Mouse (Mus musculus) CH12.LX (cell line): ENCODE data around the gene Trim32. TPM values are rescaled to one million over a fixed set of nuclear protein-coding genes. Genes with fewer than 3 reads are reported as not detected.
A peak's percentile ranks its signal among the peaks of the same experiment; 100 is the strongest.

Experiments
- DNase-seq: peaks from one replicate; pipeline ENCODE4 v3.0.0-alpha.2; 2013; ENCODE audit errors: extremely low read depth
- H3K27ac ChIP-seq: 2 replicates; pipeline ENCODE4 v1.5.1; 2012; ENCODE audit warnings: low read depth, mild to moderate bottlenecking, control low read depth, moderate library complexity; ENCODE audit not compliant: insufficient read depth
- H3K27me3 ChIP-seq: replicated peaks from 2 replicates; pipeline ENCODE3; 2012; ENCODE audit warnings: inconsistent platforms
- H3K36me3 ChIP-seq, 2 experiments: replicated peaks in 1 of 2; 2 replicates each; pipeline versions ENCODE3 to v1.6.1; 2012; ENCODE audit warnings: inconsistent platforms in 1 of 2, low read length in 1 of 2, mild to moderate bottlenecking in 1 of 2, mixed read lengths in 1 of 2, moderate library complexity in 1 of 2; ENCODE audit not compliant: control insufficient read depth in 1 of 2, insufficient read depth in 1 of 2
- H3K4me1 ChIP-seq, 2 experiments: 2 replicates each; pipeline ENCODE4 v1.6.1; 2012; ENCODE audit warnings: inconsistent platforms in 1 of 2, moderate library complexity in 1 of 2; ENCODE audit not compliant: insufficient read depth in 2 of 2, control insufficient read depth in 1 of 2
- H3K4me2 ChIP-seq: 2 replicates; pipeline ENCODE4 v1.6.1; 2012; ENCODE audit warnings: low read depth, mild to moderate bottlenecking, control low read depth; ENCODE audit not compliant: poor library complexity, insufficient read depth, severe bottlenecking
- H3K4me3 ChIP-seq, 3 experiments: fragments of 150-350 bp in 1 of 3; sonication (generic) in 1 of 3; replicated peaks in 1 of 3; 2 replicates each; pipeline versions ENCODE3 to v1.5.1; 2011 to 2012; ENCODE audit warnings: low read depth in 2 of 3, low read length in 2 of 3, mild to moderate bottlenecking in 2 of 3, moderate library complexity in 2 of 3, control low read depth in 1 of 3, improper control_type of control experiment in 1 of 3, inconsistent platforms in 1 of 3, mixed read lengths in 1 of 3; ENCODE audit not compliant: poor library complexity in 1 of 3
- H3K79me2 ChIP-seq: replicated peaks from 2 replicates; pipeline ENCODE4 v1.6.1; 2012; ENCODE audit warnings: mild to moderate bottlenecking, moderate library complexity; ENCODE audit not compliant: control insufficient read depth, poor library complexity, insufficient read depth, severe bottlenecking; ENCODE audit errors: extremely low read depth
- H3K9ac ChIP-seq: 2 replicates; pipeline ENCODE4 v1.6.1; 2012; ENCODE audit warnings: low read depth, mild to moderate bottlenecking, control low read depth, moderate library complexity; ENCODE audit not compliant: insufficient read depth
- H3K9me3 ChIP-seq: replicated peaks from 2 replicates; pipeline ENCODE3; 2012; ENCODE audit warnings: low read length, inconsistent platforms, mixed read lengths
- CHD1 ChIP-seq: IDR thresholded peaks from 2 replicates; pipeline ENCODE4 v1.6.1; 2012; ENCODE audit warnings: low read depth, low read length, improper control_type of control experiment, inconsistent platforms
- ELF1 ChIP-seq: IDR thresholded peaks from 2 replicates; pipeline ENCODE4 v1.6.1; 2014; ENCODE audit warnings: low read depth, mild to moderate bottlenecking, inconsistent platforms, low read length, improper control_type of control experiment
- HCFC1 ChIP-seq: IDR thresholded peaks from 2 replicates; pipeline ENCODE4 v1.6.1; 2012; ENCODE audit warnings: low read depth, mild to moderate bottlenecking, inconsistent platforms, low read length, improper control_type of control experiment
- IRF4 ChIP-seq: IDR thresholded peaks from 2 replicates; pipeline ENCODE4 v1.6.1; 2014; ENCODE audit warnings: low read depth, mild to moderate bottlenecking, inconsistent platforms, low read length, improper control_type of control experiment
- JUND ChIP-seq: conservative IDR thresholded peaks from 2 replicates; pipeline ENCODE4 v1.6.1; 2011; ENCODE audit warnings: low read depth, low read length, improper control_type of control experiment
- KAT2A ChIP-seq: IDR thresholded peaks from 2 replicates; pipeline ENCODE4 v1.6.1; 2012; ENCODE audit warnings: low read length, improper control_type of control experiment, inconsistent platforms; ENCODE audit not compliant: insufficient replicate concordance
- MAX ChIP-seq: IDR thresholded peaks from 2 replicates; pipeline ENCODE4 v1.6.1; 2011; ENCODE audit warnings: low read length, improper control_type of control experiment
- MEF2A ChIP-seq: IDR thresholded peaks from 2 replicates; pipeline ENCODE4 v1.6.1; 2014; ENCODE audit warnings: low read depth, mild to moderate bottlenecking, inconsistent platforms, low read length, improper control_type of control experiment, borderline replicate concordance
- NELFE ChIP-seq: IDR thresholded peaks from 2 replicates; pipeline ENCODE4 v1.6.1; 2011; ENCODE audit warnings: low read depth, low read length, improper control_type of control experiment
- NRF1 ChIP-seq: IDR thresholded peaks from 2 replicates; pipeline ENCODE4 v1.6.1; 2014; ENCODE audit warnings: low read depth, mild to moderate bottlenecking, inconsistent platforms, low read length, improper control_type of control experiment, moderate library complexity
- POLR2A ChIP-seq: IDR thresholded peaks from 2 replicates; pipeline ENCODE4 v1.6.1; 2011; ENCODE audit warnings: low read depth, mild to moderate bottlenecking, improper control_type of control experiment, low read length
- POLR2AphosphoS2 ChIP-seq: IDR thresholded peaks from 2 replicates; pipeline ENCODE4 v1.6.1; 2011; ENCODE audit warnings: low read depth, low read length, improper control_type of control experiment
- TBP ChIP-seq: conservative IDR thresholded peaks from 2 replicates; pipeline ENCODE4 v1.6.1; 2011; ENCODE audit warnings: low read depth, low read length, improper control_type of control experiment
- TCF12 ChIP-seq: IDR thresholded peaks from 2 replicates; pipeline ENCODE4 v1.6.1; 2014; ENCODE audit warnings: low read depth, mild to moderate bottlenecking, inconsistent platforms, low read length, improper control_type of control experiment
- UBTF ChIP-seq: IDR thresholded peaks from 2 replicates; pipeline ENCODE4 v1.6.1; 2012; ENCODE audit warnings: low read depth, mild to moderate bottlenecking, inconsistent platforms, low read length, improper control_type of control experiment, moderate library complexity
- USF1 ChIP-seq: IDR thresholded peaks from 2 replicates; pipeline ENCODE4 v1.6.1; 2014; ENCODE audit warnings: low read depth, mild to moderate bottlenecking, inconsistent platforms, low read length, improper control_type of control experiment
- ZKSCAN1 ChIP-seq: IDR thresholded peaks from 2 replicates; pipeline ENCODE4 v1.6.1; 2012; ENCODE audit warnings: low read depth, inconsistent platforms, low read length, improper control_type of control experiment, borderline replicate concordance
- dilution Hi-C: fragments of 300-500 bp; cut with MboI; formaldehyde crosslinking; loops from 2 replicates; pipeline ENCODE4 v1.14.3; 2020; ENCODE audit warnings: low sequenced_read_pairs; ENCODE audit not compliant: extremely low pct_unique_long_range_greater_than_20kb, extremely low pct_ligation_motif_present
- in situ Hi-C: fragments of 300-500 bp; cut with MboI; formaldehyde crosslinking; loops from 3 replicates; pipeline ENCODE4 v1.14.3; 2019; ENCODE audit warnings: low sequenced_read_pairs, low pct_ligation_motif_present, low pct_unique_long_range_greater_than_20kb, mixed read lengths
- polyA plus RNA-seq: library from polyadenylated mRNA; unstranded; fragments of >175 nt; gene quantifications from 2 replicates; pipeline ENCODE4 v1.2.1, GENCODE M21; 2012; ENCODE audit warnings: low read depth; ENCODE audit not compliant: insufficient read length
- total RNA-seq, 2 experiments: library from RNA; depleted of rRNA; stranded (reverse); fragments of 300-350 nt in 1 of 2; fragments of >200 nt in 1 of 2; gene quantifications; 2 replicates each; pipeline ENCODE4 v1.2.3; 2012 to 2014

Gene Trim32
- 22.3 and 23.7 TPM in 2 replicates for total RNA-seq (2012; rRNA removed)
- 19.8 and 23.4 TPM in 2 replicates for total RNA-seq (2014; rRNA removed)
- polyA plus RNA-seq = 24.7 and 26.2 TPM in 2 replicates

- peaks cover 0 to 22% of the 10 kb centered on the region in 2 experiments for H3K36me3 ChIP-seq
- peak within 1 kb of the TSS; percentile 99 for H3K4me2 ChIP-seq
- in situ Hi-C loops (no loop called here), dilution Hi-C loops (no loop called here)
- H3K4me3 ChIP-seq = peak within 1 kb of the TSS; percentile 82 to 99 (median 90)
- no peak for TF ChIP-seq ELF1
- TF ChIP-seq KAT2A = peak; percentile 77; the same call in 1 of the 2 replicates
- TF ChIP-seq USF1 = no peak
- TF ChIP-seq MEF2A = peak; percentile 45; the same call in 1 of the 2 replicates
- TF ChIP-seq HCFC1 = peak; percentile 87
- peak; percentile 84 for TF ChIP-seq POLR2A
- TF ChIP-seq POLR2AphosphoS2 = peak; percentile 67; the same call in 1 of the 2 replicates
- peak; percentile 84 for TF ChIP-seq TCF12
- TF ChIP-seq UBTF = no peak
- peak; percentile 72; the same call in 1 of the 2 replicates for TF ChIP-seq TBP
- peak; percentile 99 for TF ChIP-seq CHD1
- TF ChIP-seq NELFE = peak; percentile 60
- TF ChIP-seq MAX = 0 out of 2 replicates have a peak, but pooled peaks have one; percentile 5
- peak; percentile 47; the same call in 1 of the 2 replicates for TF ChIP-seq IRF4
- peak; percentile 95 for TF ChIP-seq NRF1
- H3K79me2 ChIP-seq = peaks cover 44% of the 10 kb centered on the region
- DNase-seq = peak; percentile 96
- peak within 1 kb of the TSS; percentile 38; the same call in 1 of the 2 replicates for H3K27ac ChIP-seq
- H3K27me3 ChIP-seq = no peaks in the 10 kb centered on the region
- peaks cover 10 to 33% of the 10 kb centered on the region in 2 experiments for H3K4me1 ChIP-seq
- H3K9ac ChIP-seq = peak within 1 kb of the TSS; percentile 86
- H3K9me3 ChIP-seq = no peaks in the 10 kb centered on the region
Observed at GRCm38 (mm10) chr4:65604504-65605150, at the start of gene Trim32. TSS of gene Trim32 (plus strand) at chr4:65604986.

- in situ Hi-C loops (no loop called here), dilution Hi-C loops (no loop called here)
- TF ChIP-seq ZKSCAN1 (no peak), JUND (no peak), TCF12 (no peak), TBP (no peak)
- no peak for DNase-seq
- no peak overlapping the region for H3K27ac ChIP-seq
- H3K27me3 ChIP-seq = no peaks in the 10 kb centered on the region
- no peaks in the 10 kb centered on the region for H3K36me3 ChIP-seq
- H3K79me2 ChIP-seq = no peaks in the 10 kb centered on the region
- H3K4me2 ChIP-seq = no peak overlapping the region
- no peaks in the 10 kb centered on the region for H3K4me1 ChIP-seq
- H3K4me3 ChIP-seq = no peak overlapping the region
- H3K9me3 ChIP-seq = no peaks in the 10 kb centered on the region
- no peak overlapping the region for H3K9ac ChIP-seq
Observed at GRCm38 (mm10) chr4:65565493-65565892, 39.3 kb upstream of the Trim32 start.
